Mouse (Mus musculus): ENCODE results near the gene Edem1. TPM values are rescaled to one million over a fixed set of nuclear protein-coding genes. Genes with fewer than 3 reads are reported as not detected.

The Edem1 gene
- polyA plus RNA-seq, 1 experiment from 2014 or later, result 7.4 TPM

DNA sequence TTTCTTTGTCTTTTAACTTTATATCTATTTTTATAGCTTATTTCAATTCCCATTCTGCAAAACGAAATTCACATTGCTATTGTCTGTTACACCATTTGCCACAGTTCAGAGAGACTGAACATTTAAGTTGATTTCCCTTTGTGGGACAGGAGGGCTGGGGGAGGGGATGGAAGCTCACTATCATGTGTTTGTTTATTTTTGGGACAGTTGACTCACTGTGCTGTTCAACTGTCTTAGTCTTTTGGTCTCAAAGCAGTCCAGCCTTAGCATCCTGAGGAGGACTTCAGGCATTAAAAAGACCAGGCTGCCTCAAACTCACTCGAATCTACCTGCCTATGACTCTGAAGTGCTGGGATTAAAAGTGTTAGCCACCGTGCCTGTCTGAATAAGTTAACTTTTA, 2.4 kb upstream of the Edem1 start:
- H3K4me3 ChIP-seq (ENCODE audit: low read depth, low read length), result no peak overlapping the region
- no peaks in the 10 kb centered on the region for H3K9me3 ChIP-seq (ENCODE audit: control insufficient read depth, low read length)
- no peak for ATAC-seq (ENCODE audit: low read depth)
- WGBS, result 83% methylated on average over 3 of the region's 3 CpGs
- H3K27me3 ChIP-seq (ENCODE audit: control insufficient read depth, insufficient read depth, low read length), result no peaks in the 10 kb centered on the region
- no peak overlapping the region for H3K4me2 ChIP-seq (ENCODE audit: low read depth, low read length)
- H3K36me3 ChIP-seq (ENCODE audit: control insufficient read depth, insufficient read depth, low read length), result peaks cover 15% of the 10 kb centered on the region
- H3K4me1 ChIP-seq (ENCODE audit: control insufficient read depth, insufficient read depth, low read length), result peaks cover 5% of the 10 kb centered on the region; the same call in 1 of the 2 replicates
- no peak overlapping the region for H3K27ac ChIP-seq (ENCODE audit: low read depth, low read length)
- H3K9ac ChIP-seq (replicated peaks; ENCODE audit: low read depth, low read length), result no peak overlapping the region

DNA sequence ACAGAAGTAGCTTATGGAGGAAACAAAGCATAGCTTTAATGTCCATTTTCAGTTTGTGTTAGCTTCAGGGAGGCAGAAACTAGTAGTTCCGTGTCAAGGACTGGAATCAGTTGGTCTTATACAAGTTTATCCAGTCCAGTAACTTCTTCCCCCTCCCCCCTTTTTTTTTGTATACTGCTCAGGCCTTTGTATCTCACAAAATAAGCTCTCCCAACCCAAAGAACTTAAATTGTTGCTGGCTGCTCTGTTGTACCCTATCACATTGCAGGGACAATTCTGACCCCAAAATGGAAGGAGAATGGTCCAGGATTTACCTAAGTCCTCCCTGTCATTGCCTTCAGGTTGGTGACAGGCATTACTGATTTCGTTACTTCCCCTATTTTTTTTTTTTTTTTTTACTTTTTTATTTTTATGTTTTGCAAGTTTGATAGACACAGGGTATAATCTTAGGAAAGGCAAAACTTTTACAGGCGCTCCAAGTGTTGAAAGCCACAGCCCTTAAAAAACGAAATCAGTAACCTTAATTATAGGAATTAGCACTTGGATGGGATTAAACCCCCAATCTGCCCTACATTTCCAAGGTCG, 1.0 kb upstream of the Edem1 start:
- no peak overlapping the region for H3K9ac ChIP-seq (replicated peaks; ENCODE audit: low read depth, low read length)
- H3K27me3 ChIP-seq (ENCODE audit: control insufficient read depth, insufficient read depth, low read length), result no peaks in the 10 kb centered on the region
- no peaks in the 10 kb centered on the region for H3K9me3 ChIP-seq (ENCODE audit: control insufficient read depth, low read length)
- no peak overlapping the region for H3K27ac ChIP-seq (ENCODE audit: low read depth, low read length)
- H3K36me3 ChIP-seq (ENCODE audit: control insufficient read depth, insufficient read depth, low read length), result peaks cover 6% of the 10 kb centered on the region; the same call in 1 of the 2 replicates
- ATAC-seq (ENCODE audit: low read depth), result no peak
- H3K4me1 ChIP-seq (ENCODE audit: control insufficient read depth, insufficient read depth, low read length), result peaks cover 5% of the 10 kb centered on the region; the same call in 1 of the 2 replicates
- H3K4me2 ChIP-seq (ENCODE audit: low read depth, low read length), result peak overlapping the region; percentile 60; the same call in 1 of the 2 replicates
- 30% methylated on average over 5 of the region's 5 CpGs for WGBS
- no peak overlapping the region for H3K4me3 ChIP-seq (ENCODE audit: low read depth, low read length)

DNA sequence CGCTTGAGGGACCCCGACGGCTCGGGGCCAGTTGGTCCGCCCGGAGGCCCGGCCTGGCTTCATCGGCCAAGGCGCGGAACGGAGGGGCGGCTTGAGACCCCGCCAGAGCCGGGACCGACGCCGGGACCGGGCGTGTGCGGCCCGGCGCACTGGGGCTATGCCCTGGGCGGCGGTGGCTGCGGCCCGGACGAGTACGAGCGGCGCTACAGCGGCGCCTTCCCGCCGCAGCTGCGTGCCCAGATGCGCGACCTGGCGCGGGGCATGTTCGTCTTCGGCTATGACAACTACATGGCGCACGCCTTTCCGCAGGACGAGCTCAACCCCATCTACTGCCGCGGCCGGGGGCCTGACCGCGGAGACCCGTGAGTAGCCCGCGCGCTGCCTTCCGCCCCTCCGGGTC, 431 bp downstream of the Edem1 start:
- H3K4me2 ChIP-seq (ENCODE audit: low read depth, low read length), result peak overlapping the region; percentile 60
- peak overlapping the region; percentile 85 for H3K4me3 ChIP-seq (ENCODE audit: low read depth, low read length)
- H3K27me3 ChIP-seq (ENCODE audit: control insufficient read depth, insufficient read depth, low read length), result no peaks in the 10 kb centered on the region
- peak overlapping the region; percentile 66 for H3K27ac ChIP-seq (ENCODE audit: low read depth, low read length)
- H3K9ac ChIP-seq (replicated peaks; ENCODE audit: low read depth, low read length), result peak overlapping the region; percentile 84
- H3K36me3 ChIP-seq (ENCODE audit: control insufficient read depth, insufficient read depth, low read length), result no peaks in the 10 kb centered on the region
- ATAC-seq (ENCODE audit: low read depth), result peak; percentile 70
- no peaks in the 10 kb centered on the region for H3K9me3 ChIP-seq (ENCODE audit: control insufficient read depth, low read length)
- H3K4me1 ChIP-seq (ENCODE audit: control insufficient read depth, insufficient read depth, low read length), result peaks cover 5% of the 10 kb centered on the region; the same call in 1 of the 2 replicates
- under 1% methylated on average over 53 of the region's 56 CpGs for WGBS

DNA sequence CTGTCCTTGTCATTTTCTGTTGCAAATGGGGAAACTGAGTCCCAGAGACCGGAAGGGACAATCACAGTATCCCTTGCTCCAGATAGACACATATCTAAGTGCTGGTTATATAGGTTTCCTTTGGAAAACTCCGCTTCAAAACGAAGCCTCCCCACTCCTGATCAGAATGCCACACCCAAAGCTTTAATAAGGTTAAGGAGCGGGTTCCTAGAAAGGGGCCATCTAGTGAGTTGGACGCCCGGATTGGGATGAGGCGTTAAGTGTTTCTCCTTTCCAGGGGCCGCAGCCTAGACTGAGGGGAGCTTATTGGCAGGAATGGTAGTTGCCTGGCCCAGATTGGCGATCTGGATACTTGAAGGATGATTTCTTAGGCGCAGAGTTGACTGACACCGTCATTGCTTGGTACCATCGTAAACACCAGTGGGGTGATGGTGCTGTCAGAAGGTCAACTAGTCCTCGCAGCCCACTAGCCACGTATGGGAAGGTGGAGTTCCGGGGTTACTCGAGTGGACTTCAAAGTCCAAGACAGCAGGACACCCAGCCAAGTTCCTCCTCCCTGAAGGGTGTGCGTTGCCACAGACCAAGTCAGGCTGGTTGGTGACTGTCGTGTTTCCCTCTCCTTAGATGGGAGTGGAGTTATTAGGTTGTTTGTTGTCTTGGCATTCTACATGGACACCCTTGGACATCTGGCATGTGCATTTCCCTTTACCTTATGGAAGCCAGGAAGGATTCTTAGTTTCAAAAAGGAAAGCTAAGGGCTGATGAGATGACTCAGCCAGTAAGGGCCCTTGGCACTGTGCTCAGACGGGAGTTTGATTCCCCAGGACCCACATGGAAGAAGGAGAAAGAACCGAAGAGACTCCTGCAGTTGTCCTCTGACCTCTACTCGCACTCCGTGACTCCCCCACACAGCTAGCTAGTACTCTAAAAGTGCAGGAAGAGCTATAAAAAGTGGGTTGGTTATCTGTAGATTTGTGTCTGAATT, 1.2 kb downstream of the Edem1 start:
- Histone ChIP-seq H3K4me2 (ENCODE audit: low read depth, low read length) (peak overlapping the region; percentile 60), H3K36me3 (ENCODE audit: control insufficient read depth, insufficient read depth, low read length) (no peaks in the 10 kb centered on the region), H3K4me1 (ENCODE audit: control insufficient read depth, insufficient read depth, low read length) (peaks cover 5% of the 10 kb centered on the region; the same call in 1 of the 2 replicates), H3K9ac (replicated peaks; ENCODE audit: low read depth, low read length) (peak overlapping the region; percentile 84), H3K27ac (ENCODE audit: low read depth, low read length) (no peak overlapping the region), H3K4me3 (ENCODE audit: low read depth, low read length) (peak overlapping the region; percentile 85), H3K9me3 (ENCODE audit: control insufficient read depth, low read length) (no peaks in the 10 kb centered on the region), H3K27me3 (ENCODE audit: control insufficient read depth, insufficient read depth, low read length) (no peaks in the 10 kb centered on the region)
- 22% methylated on average over 22 of the region's 22 CpGs for WGBS
- no peak for ATAC-seq (ENCODE audit: low read depth)

DNA sequence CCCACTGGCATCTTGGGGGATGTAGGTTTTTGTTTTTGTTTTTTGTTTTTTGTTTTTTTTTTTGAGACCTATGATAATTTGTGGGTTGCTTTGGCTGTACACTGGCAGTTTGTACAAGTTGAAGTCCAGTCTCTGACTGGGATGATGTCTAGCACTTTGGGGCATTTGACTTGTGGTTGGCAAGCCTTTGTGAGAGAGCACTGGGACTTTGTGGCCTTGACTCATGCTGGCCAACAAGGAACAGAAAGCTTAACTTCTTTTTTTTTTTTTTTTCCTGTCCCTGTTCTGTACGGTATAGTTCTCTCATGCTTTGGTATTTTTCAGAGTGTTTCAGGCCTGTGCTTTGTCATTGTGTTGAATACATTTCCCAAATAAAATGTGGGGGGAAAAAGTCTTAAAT, 3.7 kb downstream of the Edem1 start:
- H3K27ac ChIP-seq (ENCODE audit: low read depth, low read length), result no peak overlapping the region
- no peaks in the 10 kb centered on the region for H3K36me3 ChIP-seq (ENCODE audit: control insufficient read depth, insufficient read depth, low read length)
- H3K4me3 ChIP-seq (ENCODE audit: low read depth, low read length), result no peak overlapping the region
- H3K27me3 ChIP-seq (ENCODE audit: control insufficient read depth, insufficient read depth, low read length), result no peaks in the 10 kb centered on the region
- WGBS, result 100% methylated on average over 1 of the region's 1 CpGs
- no peak overlapping the region for H3K9ac ChIP-seq (replicated peaks; ENCODE audit: low read depth, low read length)
- no peaks in the 10 kb centered on the region for H3K9me3 ChIP-seq (ENCODE audit: control insufficient read depth, low read length)
- no peak overlapping the region for H3K4me2 ChIP-seq (ENCODE audit: low read depth, low read length)
- no peak for ATAC-seq (ENCODE audit: low read depth)
- H3K4me1 ChIP-seq (ENCODE audit: control insufficient read depth, insufficient read depth, low read length), result peaks cover 5% of the 10 kb centered on the region; the same call in 1 of the 2 replicates

DNA sequence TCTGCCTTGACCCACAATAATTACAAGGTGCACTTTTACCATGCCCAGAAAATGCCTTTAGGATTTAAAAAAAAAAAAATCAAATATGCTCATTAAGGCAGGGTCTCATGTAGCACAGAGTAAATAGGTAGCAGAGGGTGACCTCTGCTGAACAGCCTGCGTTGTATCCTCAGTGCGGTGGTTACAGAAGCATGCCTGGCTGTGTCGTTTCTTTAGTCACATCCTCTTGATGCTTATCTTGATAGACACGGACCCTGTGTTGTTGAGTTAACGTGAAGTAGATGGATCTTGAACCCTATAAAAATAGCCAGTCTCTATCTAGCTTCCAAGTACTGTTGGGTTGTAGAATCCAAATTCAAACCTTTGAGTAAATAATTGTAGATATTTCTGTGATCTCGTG, 4.5 kb downstream of the Edem1 start:
- Histone ChIP-seq H3K9ac (replicated peaks; ENCODE audit: low read depth, low read length) (no peak overlapping the region), H3K9me3 (ENCODE audit: control insufficient read depth, low read length) (no peaks in the 10 kb centered on the region), H3K27ac (ENCODE audit: low read depth, low read length) (no peak overlapping the region), H3K27me3 (ENCODE audit: control insufficient read depth, insufficient read depth, low read length) (no peaks in the 10 kb centered on the region), H3K4me3 (ENCODE audit: low read depth, low read length) (no peak overlapping the region), H3K36me3 (ENCODE audit: control insufficient read depth, insufficient read depth, low read length) (no peaks in the 10 kb centered on the region), H3K4me2 (ENCODE audit: low read depth, low read length) (no peak overlapping the region), H3K4me1 (ENCODE audit: control insufficient read depth, insufficient read depth, low read length) (peaks cover 5% of the 10 kb centered on the region; the same call in 1 of the 2 replicates)
- WGBS, result 90% methylated on average over 6 of the region's 6 CpGs
- ATAC-seq (ENCODE audit: low read depth), result no peak

DNA sequence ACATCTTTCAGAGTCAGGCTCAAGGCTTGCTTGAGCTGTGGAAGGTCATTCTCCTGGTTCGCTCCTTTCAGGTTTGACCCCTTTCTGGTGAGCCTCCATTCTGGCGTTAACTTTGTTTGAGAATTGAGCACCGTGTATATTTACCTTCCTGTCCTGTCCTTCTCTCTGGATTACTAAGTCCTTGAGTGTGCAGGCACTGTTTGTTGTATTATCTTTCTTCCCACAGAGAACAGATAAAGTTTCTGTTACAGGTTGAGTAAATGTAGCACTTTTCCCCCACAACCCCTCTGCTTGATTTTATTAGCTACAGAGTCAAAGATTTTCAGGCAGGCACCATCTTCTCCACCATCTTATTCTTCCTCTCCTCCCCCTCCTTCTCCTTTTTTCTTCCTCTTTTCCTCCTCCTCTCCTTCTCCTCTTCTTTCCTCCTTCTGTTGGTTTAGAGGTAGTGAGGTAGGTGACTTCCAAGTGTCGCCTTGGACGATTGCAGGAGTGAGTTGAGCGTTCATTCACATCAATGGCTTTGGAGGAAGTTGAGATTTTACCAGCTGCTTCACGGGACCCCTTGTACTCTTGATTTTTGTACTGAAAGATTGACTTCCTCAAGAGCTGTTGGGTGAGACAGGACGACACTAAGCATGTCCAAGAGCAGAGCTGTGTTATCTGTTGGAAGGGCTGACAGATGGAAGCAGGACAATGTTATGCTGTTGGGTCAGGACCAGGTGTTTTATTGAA, 5.7 kb downstream of the Edem1 start:
- no peak for ATAC-seq (ENCODE audit: low read depth)
- 93% methylated on average over 8 of the region's 8 CpGs for WGBS

DNA sequence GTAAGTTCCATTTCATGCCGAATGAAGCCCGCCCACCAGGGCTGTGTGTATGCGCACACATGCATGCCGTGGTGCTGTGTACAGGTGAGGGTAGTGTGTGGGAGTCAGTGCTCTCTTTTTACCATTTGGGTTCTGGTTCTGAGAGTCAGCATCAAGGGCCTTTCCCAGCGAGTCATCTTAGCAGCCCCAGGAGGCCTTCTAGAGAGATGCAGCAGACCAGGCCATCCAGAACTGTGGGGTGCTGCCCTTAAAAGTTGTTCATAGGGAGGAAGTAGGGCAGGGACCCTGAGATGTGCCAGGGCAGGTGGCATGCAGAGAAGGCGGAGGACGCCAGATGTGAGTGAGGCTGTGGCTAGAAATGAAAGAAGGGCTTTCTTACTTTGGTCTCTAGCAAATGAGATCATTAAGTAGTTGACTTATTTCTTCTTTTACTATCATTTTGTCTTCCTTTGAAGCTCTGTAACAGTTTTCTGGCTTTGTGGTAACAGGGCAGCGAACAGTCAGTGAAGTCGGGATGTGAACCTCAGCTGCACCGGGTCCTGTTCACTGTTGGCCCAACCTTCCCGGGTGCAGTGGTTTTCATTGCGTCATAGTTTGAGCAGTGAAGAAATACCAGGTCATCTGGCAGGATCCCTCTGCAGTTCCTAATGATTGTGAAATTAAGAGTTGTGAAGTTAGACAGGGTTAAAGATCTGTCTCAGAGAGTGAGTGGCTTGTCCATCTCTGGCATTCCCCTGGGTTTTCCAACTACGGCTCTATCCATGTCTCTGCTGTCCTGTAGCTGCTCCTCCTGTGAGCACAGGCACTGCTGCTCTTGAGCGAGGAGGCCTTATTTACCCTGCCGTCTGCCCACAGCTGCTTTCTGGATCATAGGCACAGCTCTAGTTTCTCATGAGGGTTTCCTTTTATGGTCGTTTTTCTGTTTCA, 7.6 kb downstream of the Edem1 start:
- Histone ChIP-seq H3K4me1 (ENCODE audit: control insufficient read depth, insufficient read depth, low read length) (no peaks in the 10 kb centered on the region), H3K9ac (replicated peaks; ENCODE audit: low read depth, low read length) (no peak overlapping the region), H3K9me3 (ENCODE audit: control insufficient read depth, low read length) (no peaks in the 10 kb centered on the region), H3K4me3 (ENCODE audit: low read depth, low read length) (no peak overlapping the region), H3K4me2 (ENCODE audit: low read depth, low read length) (no peak overlapping the region), H3K27ac (ENCODE audit: low read depth, low read length) (no peak overlapping the region), H3K36me3 (ENCODE audit: control insufficient read depth, insufficient read depth, low read length) (0 out of 2 replicates have a peak, but pooled peaks cover 3% of the 10 kb centered on the region), H3K27me3 (ENCODE audit: control insufficient read depth, insufficient read depth, low read length) (no peaks in the 10 kb centered on the region)
- ATAC-seq (ENCODE audit: low read depth), result no peak
- WGBS, result 86% methylated on average over 16 of the region's 16 CpGs

More for the DNA sequence above, 5.7 kb downstream of the Edem1 start:
- H3K4me1 ChIP-seq (ENCODE audit: control insufficient read depth, insufficient read depth, low read length), result peaks cover 5% of the 10 kb centered on the region; the same call in 1 of the 2 replicates
- no peak overlapping the region for H3K9ac ChIP-seq (replicated peaks; ENCODE audit: low read depth, low read length)
- H3K4me2 ChIP-seq (ENCODE audit: low read depth, low read length), result no peak overlapping the region
- no peak overlapping the region for H3K4me3 ChIP-seq (ENCODE audit: low read depth, low read length)
- H3K36me3 ChIP-seq (ENCODE audit: control insufficient read depth, insufficient read depth, low read length), result no peaks in the 10 kb centered on the region
- H3K9me3 ChIP-seq (ENCODE audit: control insufficient read depth, low read length), result no peaks in the 10 kb centered on the region
- H3K27me3 ChIP-seq (ENCODE audit: control insufficient read depth, insufficient read depth, low read length), result no peaks in the 10 kb centered on the region
- no peak overlapping the region for H3K27ac ChIP-seq (ENCODE audit: low read depth, low read length)

All from neural tube, embryonic 14.5 days (tissue).